Mouse (Mus musculus): ENCODE measurements around the gene Adam19. TPM values are rescaled to one million over a fixed set of nuclear protein-coding genes. Genes with fewer than 3 reads are reported as not detected.
"Not testable (repeated sequence)": the region's sequence is repeated elsewhere in the genome, so short reads cannot be mapped to it uniquely, and the experiment has no call there.

The Adam19 gene
- 10 to 100 TPM; 23.6 to 26.8 TPM for total RNA-seq (2021)

- intact Hi-C loops (cut with DNase I), result loop anchor here (2.0 to 5.0 kb wide), 4 partner anchors 79 to 159 kb away; partner anchors contain the start of genes Lsm11 and Thg1l
- peak; percentile 68 to 72 for DNase-seq (ENCODE audit: low spot score in 2 of 2)
Measured at GRCm38 (mm10) chr11:46055896-46056769, at the start of gene Adam19. Gene Adam19 (plus strand): TSS chr11:46055992.

DNA sequence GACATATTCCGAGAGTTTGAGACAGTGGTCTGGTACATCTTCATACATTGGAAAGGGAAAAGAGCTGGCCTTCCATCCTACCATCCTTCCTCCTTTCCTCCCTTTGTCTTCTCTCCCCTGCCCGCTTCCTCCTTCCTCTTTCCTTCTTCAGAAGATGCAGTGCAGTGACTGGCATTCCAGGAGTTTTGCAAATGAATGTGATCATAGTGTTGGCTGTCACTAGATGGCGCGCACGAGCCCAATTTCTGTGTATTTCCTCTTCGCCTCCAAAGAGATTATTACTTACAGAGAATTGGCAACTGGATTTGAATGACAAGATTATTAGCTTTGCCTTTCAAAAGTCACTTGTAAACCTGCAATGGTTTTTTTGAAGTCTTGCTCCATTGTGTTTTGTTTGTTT lies 39.7 kb upstream of the Adam19 start:
- intact Hi-C loops (cut with DNase I), result no loop called here
- DNase-seq (ENCODE audit: low spot score in 2 of 2), result peak; percentile 75 to 77

- intact Hi-C loops (cut with DNase I), result no loop called here
- DNase-seq (ENCODE audit: low spot score in 2 of 2), result no peak
Measured at GRCm38 (mm10) chr11:46020246-46020645, 35.5 kb upstream of the Adam19 start.

DNA sequence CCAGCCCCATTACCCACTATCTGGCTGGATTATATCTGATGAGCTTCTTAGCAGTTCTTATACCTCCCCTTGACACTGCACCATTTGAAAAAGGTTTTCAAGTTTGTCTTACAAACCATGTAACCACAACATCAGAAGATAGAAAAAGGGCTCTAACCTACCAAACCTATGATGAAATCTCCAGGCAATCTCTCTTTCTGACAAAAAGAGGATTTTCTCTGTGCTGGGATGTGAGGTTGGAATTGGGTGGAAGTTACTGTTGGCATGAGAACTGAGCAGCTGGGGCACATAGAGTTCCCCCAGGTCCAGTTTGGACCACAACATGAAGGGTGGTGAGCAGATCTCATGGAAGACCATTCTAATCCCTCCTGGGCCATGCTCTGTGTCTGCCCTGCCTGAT lies 33.9 kb upstream of the Adam19 start:
- intact Hi-C loops (cut with DNase I), result no loop called here
- DNase-seq (ENCODE audit: low spot score in 2 of 2), result no peak

DNA sequence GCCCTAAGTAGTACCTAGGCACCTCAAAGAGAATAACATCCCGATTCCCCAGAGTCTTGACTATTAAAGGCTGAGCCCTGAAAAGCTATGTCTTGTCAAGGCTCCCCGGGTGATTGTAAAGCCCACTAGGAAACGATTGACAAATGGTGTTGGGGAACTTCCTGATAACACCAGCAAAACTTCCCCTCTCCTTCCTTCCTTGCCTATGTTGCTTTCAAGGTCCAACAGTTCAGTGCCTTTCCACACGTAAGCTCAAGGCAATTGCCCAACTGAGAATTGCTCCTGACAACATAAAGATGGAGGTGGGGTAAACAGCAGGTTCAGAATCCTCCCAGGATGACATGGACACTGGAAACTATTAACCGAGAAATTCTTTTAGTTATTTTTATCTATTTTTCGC lies 32.8 kb upstream of the Adam19 start:
- intact Hi-C loops (cut with DNase I), result no loop called here
- no peak for DNase-seq (ENCODE audit: low spot score in 2 of 2)

DNA sequence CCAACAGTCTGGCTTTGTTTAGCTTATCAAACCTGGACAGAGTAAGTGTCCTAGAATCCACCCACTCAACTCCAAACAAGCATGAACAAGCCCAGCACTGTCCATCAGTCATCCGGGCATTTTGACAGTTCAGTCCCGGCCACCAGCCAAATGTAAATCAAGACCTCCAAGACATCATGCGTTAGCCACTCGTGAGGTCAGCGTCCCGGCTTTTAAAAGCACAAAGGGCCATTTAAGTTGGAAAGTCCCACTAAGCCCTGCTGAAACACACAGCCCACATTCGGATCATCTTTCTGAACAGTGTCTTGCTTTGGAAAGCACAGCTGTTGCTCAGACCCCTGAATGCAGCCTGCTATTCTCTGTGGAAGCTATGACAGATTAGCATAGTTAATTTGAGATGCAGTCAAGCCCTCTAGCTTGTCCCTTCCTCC lies 29.8 kb upstream of the Adam19 start:
- intact Hi-C loops (cut with DNase I), result no loop called here
- DNase-seq (ENCODE audit: low spot score in 2 of 2), result no peak

DNA sequence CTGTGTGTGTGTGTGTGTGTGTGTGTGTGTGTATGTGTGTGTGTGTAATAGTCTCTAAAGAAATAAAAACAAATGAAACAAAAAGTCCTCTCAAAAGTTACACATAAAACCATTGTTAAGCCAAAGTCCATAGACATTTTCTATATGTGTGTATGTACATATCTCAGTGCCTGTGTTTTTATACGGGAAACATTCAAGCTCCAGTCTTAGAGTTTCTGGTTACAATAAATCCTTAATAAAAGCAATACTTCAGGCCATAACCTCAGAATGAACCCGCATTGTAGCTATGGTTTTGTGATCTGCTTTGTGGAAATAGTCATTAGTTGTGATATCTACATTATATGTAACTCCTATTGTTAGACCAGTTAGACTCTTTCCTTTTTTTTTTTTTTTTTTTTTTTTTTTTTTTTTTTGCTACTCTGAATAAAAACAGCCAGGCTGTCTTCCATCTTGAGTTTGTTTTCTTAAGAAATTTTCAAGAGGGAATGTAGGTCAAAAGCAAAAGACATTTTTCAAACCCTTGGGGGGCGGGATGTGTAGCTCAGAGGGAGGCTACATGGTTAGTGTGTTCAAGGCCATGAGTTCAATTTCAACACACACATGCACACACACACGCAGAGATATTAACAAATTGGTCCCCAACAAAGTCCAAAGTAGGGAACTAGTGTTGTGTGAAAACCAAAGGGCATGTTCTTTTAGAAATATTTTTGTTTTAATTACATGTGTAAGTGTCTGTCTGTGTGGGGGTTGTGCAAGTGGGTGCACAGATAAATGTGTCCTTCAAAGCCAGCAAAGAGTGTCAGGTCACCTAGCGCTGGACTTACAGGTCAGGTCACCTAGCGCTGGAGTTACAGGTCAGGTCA lies 27.6 kb upstream of the Adam19 start:
- intact Hi-C loops (cut with DNase I), result no loop called here
- no peak for DNase-seq (ENCODE audit: low spot score in 2 of 2)

GRCm38 (mm10) chr11:46029485-46029884 lies 26.3 kb upstream of the Adam19 start:
- no peak for DNase-seq (ENCODE audit: low spot score in 2 of 2)
- intact Hi-C loops (cut with DNase I), result no loop called here

DNA sequence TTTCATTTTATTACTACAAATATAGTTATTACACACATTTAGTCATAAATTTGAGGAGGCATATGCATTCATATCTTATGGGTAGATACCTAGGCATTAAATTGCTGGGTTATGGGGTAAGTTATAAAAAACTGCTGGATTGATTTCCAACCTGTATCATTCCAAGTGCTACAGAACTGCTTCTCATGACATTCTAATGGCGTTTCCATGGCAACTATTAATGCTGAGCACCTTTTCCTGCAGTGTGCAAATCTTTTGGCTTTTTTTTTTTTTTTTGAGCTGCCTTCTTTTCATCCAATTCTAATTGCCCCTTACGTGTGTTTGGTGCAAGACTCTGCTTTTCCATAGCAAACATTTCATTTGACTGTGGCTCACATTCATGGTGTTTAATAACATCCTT lies 25.8 kb upstream of the Adam19 start:
- intact Hi-C loops (cut with DNase I), result no loop called here
- no peak for DNase-seq (ENCODE audit: low spot score in 2 of 2)

DNA sequence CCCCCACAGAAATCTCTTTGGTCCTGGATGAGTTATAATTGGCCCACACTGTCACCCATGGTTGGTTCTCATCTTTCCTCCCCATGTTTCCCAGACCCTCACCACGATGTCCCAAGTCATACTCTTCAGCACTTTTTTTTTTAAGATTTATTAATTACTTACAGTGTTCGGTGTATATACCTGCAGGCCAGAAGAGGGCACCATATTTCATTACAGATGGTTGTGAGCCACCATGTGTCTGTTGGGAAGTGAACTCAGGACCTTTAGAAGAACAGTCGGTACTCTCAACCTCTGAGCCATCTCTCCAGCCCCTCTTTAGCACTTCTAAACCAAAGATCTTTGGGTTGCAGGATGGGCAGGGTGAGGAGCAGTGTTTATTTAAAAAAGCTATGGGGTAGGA lies 24.3 kb upstream of the Adam19 start:
- intact Hi-C loops (cut with DNase I), result no loop called here
- DNase-seq (ENCODE audit: low spot score in 2 of 2), result no peak

- DNase-seq (ENCODE audit: low spot score in 2 of 2), result no peak
- intact Hi-C loops (cut with DNase I), result no loop called here
Measured at GRCm38 (mm10) chr11:46032956-46033355, 22.8 kb upstream of the Adam19 start.

DNA sequence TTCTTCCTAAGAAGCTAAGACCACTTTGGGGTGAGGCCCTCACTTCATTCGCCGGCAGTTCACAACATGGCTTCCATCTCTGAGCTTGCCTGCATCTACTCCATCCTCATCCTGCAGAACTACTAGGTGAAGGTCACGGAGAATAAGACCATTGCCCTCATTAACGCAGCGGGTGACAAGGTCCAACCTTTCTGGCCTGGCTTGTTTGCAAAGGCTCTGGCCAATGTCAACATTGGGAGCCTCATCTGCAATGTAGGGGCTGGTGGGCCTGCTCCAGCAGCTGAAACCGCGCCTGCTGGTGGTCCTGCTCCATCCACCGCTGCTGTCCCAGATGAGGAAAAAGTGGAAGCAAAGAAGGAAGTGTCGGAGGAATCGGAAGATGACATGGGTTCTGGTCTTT lies 19.4 kb upstream of the Adam19 start:
- intact Hi-C loops (cut with DNase I), result no loop called here
- DNase-seq (ENCODE audit: low spot score in 2 of 2), result no peak

GRCm38 (mm10) chr11:46038901-46039300 lies 16.9 kb upstream of the Adam19 start:
- no peak for DNase-seq (ENCODE audit: low spot score in 2 of 2)
- intact Hi-C loops (cut with DNase I), result no loop called here

GRCm38 (mm10) chr11:46039335-46039734 lies 16.5 kb upstream of the Adam19 start:
- intact Hi-C loops (cut with DNase I), result no loop called here
- peak in 1 of 2 experiments; percentile 38 for DNase-seq (ENCODE audit: low spot score in 2 of 2)

- no peak for DNase-seq (ENCODE audit: low spot score in 2 of 2)
- intact Hi-C loops (cut with DNase I), result no loop called here
Measured at GRCm38 (mm10) chr11:46040841-46041556, 14.8 kb upstream of the Adam19 start.

- DNase-seq (ENCODE audit: low spot score in 2 of 2), result no peak
- intact Hi-C loops (cut with DNase I), result no loop called here
Measured at GRCm38 (mm10) chr11:46041607-46042267, 14.1 kb upstream of the Adam19 start.

DNA sequence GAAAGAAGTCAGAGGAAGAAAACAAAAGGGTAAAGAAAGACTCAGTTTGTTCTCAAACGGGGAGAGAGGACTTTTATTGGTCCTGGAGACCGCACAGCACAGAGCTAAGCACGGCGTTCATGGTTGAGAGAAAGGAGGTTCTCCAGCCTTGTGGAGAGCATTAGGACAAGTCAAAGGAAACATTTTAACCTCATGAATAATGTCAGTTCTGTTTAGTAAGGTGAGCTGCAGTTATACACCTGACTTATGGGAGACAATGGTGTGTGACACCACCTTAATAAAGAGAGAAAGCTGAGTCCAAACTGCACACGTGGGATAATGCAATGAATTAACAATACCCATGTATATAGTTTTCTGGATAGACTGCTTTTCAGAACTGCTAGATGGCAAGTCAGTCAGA lies 11.0 kb upstream of the Adam19 start:
- no peak for DNase-seq (ENCODE audit: low spot score in 2 of 2)
- intact Hi-C loops (cut with DNase I), result no loop called here

DNA sequence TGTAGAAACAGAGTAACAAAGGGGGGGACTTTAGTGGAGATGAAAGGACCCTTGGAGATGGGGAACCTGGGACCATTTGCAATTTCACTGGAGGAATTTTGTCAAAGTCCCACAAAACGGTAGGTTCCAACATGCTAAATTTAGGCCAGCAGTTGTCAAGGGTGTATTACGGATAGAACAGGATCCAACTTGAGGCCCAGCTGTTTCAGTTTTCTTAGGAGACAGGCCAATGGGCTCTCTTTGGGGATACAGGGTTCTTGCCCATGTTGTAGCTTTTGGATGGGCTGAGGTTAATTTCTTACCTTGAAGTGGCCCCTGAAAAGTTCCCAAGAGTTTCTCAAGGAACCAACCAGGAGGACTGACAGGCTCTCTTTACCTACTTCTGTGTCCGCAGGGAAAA lies 8.5 kb upstream of the Adam19 start:
- DNase-seq (ENCODE audit: low spot score in 2 of 2), result no peak
- intact Hi-C loops (cut with DNase I), result no loop called here

- peak in 1 of 2 experiments; percentile 56 for DNase-seq (ENCODE audit: low spot score in 2 of 2)
- intact Hi-C loops (cut with DNase I), result not testable (repeated sequence)
Measured at GRCm38 (mm10) chr11:46052105-46052659, 3.6 kb upstream of the Adam19 start, which contains the start of gene Gm12166. Gene Gm12166 (minus strand): TSS chr11:46052321.
